Mouse (Mus musculus): ENCODE measurements at regions not wholly inside any gene's neighbourhood (a gene's known extent, or its start where the extent isn't known, plus 50 kb on each side); places are given as distances from the start of the nearest gene placed in this dataset.

- no peak for TF ChIP-seq CTCF (IDR thresholded peaks at IDR 0.05; ENCODE audit: low read depth)
- no peak for TF ChIP-seq EP300 (IDR thresholded peaks at IDR 0.05; ENCODE audit: low read depth)
These were observed 170.2 kb downstream of the Abhd5 start for GRCm38 (mm10) chr9:122521569-122521968.

All from heart, postnatal 0 days (tissue).